Mouse (Mus musculus): ENCODE data around the gene Sez6.

- TF ChIP-seq CTCF (conservative IDR thresholded peaks at IDR 0.05; ENCODE audit: low read length): no peak
- no peak for TF ChIP-seq NANOG (IDR thresholded peaks at IDR 0.05; ENCODE audit: borderline replicate concordance, low read length)
- no peak for TF ChIP-seq POU5F1 (IDR thresholded peaks at IDR 0.05; ENCODE audit: borderline replicate concordance, low read length)
Measured at GRCm38 (mm10) chr11:77995556-77995955, 65.0 kb downstream of the Sez6 start.

All from E14TG2a.4 (cell line).